Mouse (Mus musculus): ENCODE results near the gene Ttc28. TPM values are rescaled to one million over a fixed set of nuclear protein-coding genes. Genes with fewer than 3 reads are reported as not detected.

Ttc28 gene
- polyA plus RNA-seq, 1 experiment from 2014 or later = 0.95 TPM

GRCm38 (mm10) chr5:111055507-111055906, 175.9 kb downstream of the Ttc28 start:
- 52% methylated on average over 8 of the region's 8 CpGs for WGBS (ENCODE audit: insufficient replicate concordance)
- H3K36me3 ChIP-seq = no peaks in the 10 kb centered on the region
- no peak overlapping the region for H3K9ac ChIP-seq
- H3K27ac ChIP-seq = no peak overlapping the region
- H3K4me2 ChIP-seq = no peak overlapping the region
- no peaks in the 10 kb centered on the region for H3K9me3 ChIP-seq (replicated peaks)
- ATAC-seq (ENCODE audit: low read depth) (no peak), DNase-seq (no peak)
- no peaks in the 10 kb centered on the region for H3K27me3 ChIP-seq
- H3K4me1 ChIP-seq (replicated peaks) = 0 out of 2 replicates have a peak, but pooled peaks cover 2% of the 10 kb centered on the region
- H3K4me3 ChIP-seq (replicated peaks) = no peak overlapping the region

- H3K4me2 ChIP-seq = no peak overlapping the region
- WGBS (ENCODE audit: insufficient replicate concordance) = 58% methylated on average over 7 of the region's 7 CpGs
- H3K9ac ChIP-seq = no peak overlapping the region
- H3K36me3 ChIP-seq = no peaks in the 10 kb centered on the region
- ATAC-seq (ENCODE audit: low read depth) = no peak
- H3K4me3 ChIP-seq (replicated peaks) = no peak overlapping the region
- DNase-seq = no peak
- no peaks in the 10 kb centered on the region for H3K27me3 ChIP-seq
- no peak overlapping the region for H3K27ac ChIP-seq
- 0 out of 2 replicates have a peak, but pooled peaks cover 2% of the 10 kb centered on the region for H3K4me1 ChIP-seq (replicated peaks)
- H3K9me3 ChIP-seq (replicated peaks) = no peaks in the 10 kb centered on the region
Observed at GRCm38 (mm10) chr5:111057084-111057483, 177.5 kb downstream of the Ttc28 start.

- no peak overlapping the region for H3K4me2 ChIP-seq
- H3K27me3 ChIP-seq = no peaks in the 10 kb centered on the region
- ATAC-seq (ENCODE audit: low read depth) = no peak
- DNase-seq = no peak
- 0 out of 2 replicates have a peak, but pooled peaks cover 2% of the 10 kb centered on the region for H3K4me1 ChIP-seq (replicated peaks)
- 29% methylated on average over 22 of the region's 22 CpGs for WGBS (ENCODE audit: insufficient replicate concordance)
- no peaks in the 10 kb centered on the region for H3K36me3 ChIP-seq
- H3K9me3 ChIP-seq (replicated peaks) = no peaks in the 10 kb centered on the region
- no peak overlapping the region for H3K27ac ChIP-seq
- no peak overlapping the region for H3K4me3 ChIP-seq (replicated peaks)
- no peak overlapping the region for H3K9ac ChIP-seq
Observed at GRCm38 (mm10) chr5:111058401-111059139, 179.0 kb downstream of the Ttc28 start.

GRCm38 (mm10) chr5:111059140-111059921, 179.7 kb downstream of the Ttc28 start:
- H3K36me3 ChIP-seq = no peaks in the 10 kb centered on the region
- no peak for DNase-seq
- H3K9me3 ChIP-seq (replicated peaks) = no peaks in the 10 kb centered on the region
- 0 out of 2 replicates have a peak, but pooled peaks cover 2% of the 10 kb centered on the region for H3K4me1 ChIP-seq (replicated peaks)
- WGBS (ENCODE audit: insufficient replicate concordance) = 25% methylated on average over 11 of the region's 11 CpGs
- H3K4me2 ChIP-seq = no peak overlapping the region
- H3K4me3 ChIP-seq (replicated peaks) = no peak overlapping the region
- H3K27ac ChIP-seq = no peak overlapping the region
- H3K9ac ChIP-seq = no peak overlapping the region
- no peak for ATAC-seq (ENCODE audit: low read depth)
- no peaks in the 10 kb centered on the region for H3K27me3 ChIP-seq

- Histone ChIP-seq H3K4me1 (replicated peaks) (0 out of 2 replicates have a peak, but pooled peaks cover 2% of the 10 kb centered on the region), H3K36me3 (no peaks in the 10 kb centered on the region), H3K4me3 (replicated peaks) (no peak overlapping the region), H3K9me3 (replicated peaks) (no peaks in the 10 kb centered on the region), H3K27ac (no peak overlapping the region), H3K4me2 (no peak overlapping the region), H3K9ac (no peak overlapping the region), H3K27me3 (no peaks in the 10 kb centered on the region)
- WGBS (ENCODE audit: insufficient replicate concordance) = 56% methylated on average over 6 of the region's 6 CpGs
- ATAC-seq (ENCODE audit: low read depth) (no peak), DNase-seq (no peak)
Observed at GRCm38 (mm10) chr5:111060246-111060745, 180.7 kb downstream of the Ttc28 start.

- Histone ChIP-seq H3K27ac (no peak overlapping the region), H3K27me3 (no peaks in the 10 kb centered on the region), H3K36me3 (no peaks in the 10 kb centered on the region), H3K9me3 (replicated peaks) (no peaks in the 10 kb centered on the region), H3K4me3 (replicated peaks) (no peak overlapping the region), H3K4me2 (no peak overlapping the region), H3K4me1 (replicated peaks) (no peaks in the 10 kb centered on the region), H3K9ac (no peak overlapping the region)
- DNase-seq = no peak
- ATAC-seq (ENCODE audit: low read depth) = no peak
- 57% methylated on average over 3 of the region's 3 CpGs for WGBS (ENCODE audit: insufficient replicate concordance)
Observed at GRCm38 (mm10) chr5:111063155-111063554, 183.6 kb downstream of the Ttc28 start.

GRCm38 (mm10) chr5:111063991-111064390, 184.4 kb downstream of the Ttc28 start:
- H3K9me3 ChIP-seq (replicated peaks) = no peaks in the 10 kb centered on the region
- no peak for DNase-seq
- H3K9ac ChIP-seq = no peak overlapping the region
- no peaks in the 10 kb centered on the region for H3K36me3 ChIP-seq
- H3K27ac ChIP-seq = no peak overlapping the region
- H3K4me1 ChIP-seq (replicated peaks) = no peaks in the 10 kb centered on the region
- no peak overlapping the region for H3K4me3 ChIP-seq (replicated peaks)
- no peak overlapping the region for H3K4me2 ChIP-seq
- H3K27me3 ChIP-seq = no peaks in the 10 kb centered on the region
- 56% methylated on average over 3 of the region's 3 CpGs for WGBS (ENCODE audit: insufficient replicate concordance)
- ATAC-seq (ENCODE audit: low read depth) = no peak

GRCm38 (mm10) chr5:111065770-111066169, 186.2 kb downstream of the Ttc28 start:
- no peak overlapping the region for H3K9ac ChIP-seq
- ATAC-seq (ENCODE audit: low read depth) = no peak
- 58% methylated on average over 4 of the region's 4 CpGs for WGBS (ENCODE audit: insufficient replicate concordance)
- DNase-seq = no peak
- no peaks in the 10 kb centered on the region for H3K9me3 ChIP-seq (replicated peaks)
- no peak overlapping the region for H3K27ac ChIP-seq
- no peak overlapping the region for H3K4me2 ChIP-seq
- H3K4me1 ChIP-seq (replicated peaks) = no peaks in the 10 kb centered on the region
- H3K4me3 ChIP-seq (replicated peaks) = no peak overlapping the region
- H3K27me3 ChIP-seq = no peaks in the 10 kb centered on the region
- H3K36me3 ChIP-seq = no peaks in the 10 kb centered on the region

- no peak overlapping the region for H3K4me3 ChIP-seq (replicated peaks)
- no peak overlapping the region for H3K4me2 ChIP-seq
- no peaks in the 10 kb centered on the region for H3K36me3 ChIP-seq
- WGBS (ENCODE audit: insufficient replicate concordance) = 73% methylated on average over 5 of the region's 5 CpGs
- ATAC-seq (ENCODE audit: low read depth) (no peak), DNase-seq (no peak)
- H3K9ac ChIP-seq = no peak overlapping the region
- no peaks in the 10 kb centered on the region for H3K27me3 ChIP-seq
- H3K27ac ChIP-seq = no peak overlapping the region
- 0 out of 2 replicates have a peak, but pooled peaks cover 4% of the 10 kb centered on the region for H3K4me1 ChIP-seq (replicated peaks)
- no peaks in the 10 kb centered on the region for H3K9me3 ChIP-seq (replicated peaks)
Observed at GRCm38 (mm10) chr5:111069503-111069902, 189.9 kb downstream of the Ttc28 start.

- Histone ChIP-seq H3K9ac (no peak overlapping the region), H3K9me3 (replicated peaks) (no peaks in the 10 kb centered on the region), H3K4me2 (no peak overlapping the region), H3K27me3 (no peaks in the 10 kb centered on the region), H3K4me3 (replicated peaks) (no peak overlapping the region), H3K4me1 (replicated peaks) (0 out of 2 replicates have a peak, but pooled peaks cover 4% of the 10 kb centered on the region), H3K36me3 (no peaks in the 10 kb centered on the region), H3K27ac (no peak overlapping the region)
- 74% methylated on average over 5 of the region's 5 CpGs for WGBS (ENCODE audit: insufficient replicate concordance)
- DNase-seq = no peak
- no peak for ATAC-seq (ENCODE audit: low read depth)
Observed at GRCm38 (mm10) chr5:111069931-111070330, 190.3 kb downstream of the Ttc28 start.

- WGBS (ENCODE audit: insufficient replicate concordance) = 71% methylated on average over 6 of the region's 6 CpGs
- no peak for ATAC-seq (ENCODE audit: low read depth)
- Histone ChIP-seq H3K9ac (no peak overlapping the region), H3K4me1 (replicated peaks) (0 out of 2 replicates have a peak, but pooled peaks cover 4% of the 10 kb centered on the region), H3K4me2 (no peak overlapping the region), H3K9me3 (replicated peaks) (no peaks in the 10 kb centered on the region), H3K27ac (no peak overlapping the region), H3K27me3 (no peaks in the 10 kb centered on the region), H3K36me3 (no peaks in the 10 kb centered on the region), H3K4me3 (replicated peaks) (no peak overlapping the region)
- no peak for DNase-seq
Observed at GRCm38 (mm10) chr5:111070361-111070760, 190.8 kb downstream of the Ttc28 start.
